Mouse (Mus musculus) urinary bladder, postnatal 4 days (tissue): ENCODE results near the gene Tex264.
A peak's percentile ranks its signal among the peaks of the same experiment; 100 is the strongest.

Experiments used
- DNase-seq, 2 experiments: peaks; one replicate each; pipeline ENCODE4 v3.0.0; 2021 to 2022; ENCODE audit warnings: low spot score in 2 of 2

Gene Tex264

GRCm38 (mm10) chr9:106685249-106686101 is at the start of gene Tex264:
TSS of gene Tex264 (minus strand) at chr9:106685927.
- DNase-seq, result peak; percentile 83

GRCm38 (mm10) chr9:106733690-106734089 is 48.0 kb upstream of the Tex264 start:
- no peak for DNase-seq

DNA sequence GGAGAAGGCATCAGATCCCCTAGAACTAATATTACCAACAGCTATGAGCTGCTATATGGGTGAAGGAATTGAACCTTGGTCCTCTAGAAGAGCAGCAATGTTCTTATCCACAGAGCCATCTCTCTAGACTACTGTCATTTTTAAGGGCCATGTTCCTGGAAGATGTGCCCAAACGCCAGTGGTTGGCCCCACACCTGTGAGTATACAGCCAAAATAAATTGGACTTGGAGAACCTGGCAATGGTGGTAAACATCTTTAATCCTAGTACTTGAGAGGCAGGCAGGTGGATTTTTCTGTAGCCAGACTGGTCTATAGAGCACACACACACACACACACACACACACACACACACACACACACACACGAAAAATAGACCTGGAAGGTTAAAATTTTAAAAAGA is 43.7 kb upstream of the Tex264 start:
- DNase-seq, result no peak

DNA sequence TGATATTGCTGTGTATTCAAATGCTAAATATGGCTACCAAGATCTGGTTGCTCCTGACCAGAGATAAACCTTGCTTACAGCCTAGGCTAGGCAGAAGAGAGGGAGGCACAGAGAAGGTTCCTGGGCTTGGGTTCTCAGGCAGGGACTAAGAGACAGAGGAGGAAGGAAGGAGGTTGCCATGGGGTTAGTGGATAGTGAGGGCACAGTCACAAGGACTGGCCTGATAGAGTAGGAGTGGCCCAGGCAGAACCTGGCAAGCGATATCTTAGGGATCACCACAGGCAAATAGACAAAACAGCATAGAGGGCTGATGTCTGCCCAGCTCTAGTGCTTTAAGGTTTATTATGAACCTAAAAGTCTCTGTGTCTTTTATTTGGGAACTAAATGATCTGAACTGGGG is 41.2 kb upstream of the Tex264 start:
- DNase-seq, result no peak

GRCm38 (mm10) chr9:106725435-106725834 is 39.7 kb upstream of the Tex264 start:
- DNase-seq, result no peak

- DNase-seq, result no peak
These were observed 39.1 kb upstream of the Tex264 start for GRCm38 (mm10) chr9:106724864-106725263.

GRCm38 (mm10) chr9:106716729-106717128 is 31.0 kb upstream of the Tex264 start:
- DNase-seq, result no peak

DNA sequence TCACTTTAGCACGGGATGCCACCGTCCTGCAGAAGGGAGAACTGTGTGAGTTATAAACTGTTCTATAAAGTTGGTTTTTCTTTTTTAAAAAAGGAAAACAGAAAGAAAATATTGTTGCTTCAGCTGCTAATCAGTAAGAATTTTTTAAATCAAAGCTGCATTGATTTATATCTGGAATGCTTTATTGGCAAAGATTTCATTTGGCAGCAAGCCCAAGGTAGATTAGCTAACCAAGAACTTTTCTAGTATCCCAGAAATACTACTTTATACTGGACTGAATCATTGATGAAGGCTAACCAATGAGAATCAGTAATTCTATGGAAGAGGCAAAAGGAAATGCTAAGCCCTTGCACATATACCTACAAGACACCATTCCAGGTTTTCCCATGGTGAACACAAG is 30.5 kb upstream of the Tex264 start:
- DNase-seq, result no peak

DNA sequence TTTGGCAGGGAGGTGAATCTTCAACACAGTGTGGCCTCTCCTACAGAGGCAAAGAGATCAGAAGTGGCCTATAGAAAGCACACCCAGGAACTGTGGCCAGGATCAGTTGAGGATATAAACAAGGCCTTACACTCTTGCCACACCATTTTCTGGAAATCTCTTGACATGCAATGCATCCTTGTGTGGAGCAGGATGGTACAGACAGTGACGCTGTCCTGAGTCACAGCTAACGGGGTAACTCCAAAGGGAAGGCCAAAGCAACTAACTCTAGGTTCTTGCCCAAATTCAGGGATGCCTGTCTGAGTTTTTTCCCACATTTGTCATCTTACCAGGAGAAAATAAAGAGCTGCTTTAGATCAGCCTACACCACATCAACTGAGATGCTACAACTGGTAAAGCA is 26.7 kb upstream of the Tex264 start:
- no peak for DNase-seq

DNA sequence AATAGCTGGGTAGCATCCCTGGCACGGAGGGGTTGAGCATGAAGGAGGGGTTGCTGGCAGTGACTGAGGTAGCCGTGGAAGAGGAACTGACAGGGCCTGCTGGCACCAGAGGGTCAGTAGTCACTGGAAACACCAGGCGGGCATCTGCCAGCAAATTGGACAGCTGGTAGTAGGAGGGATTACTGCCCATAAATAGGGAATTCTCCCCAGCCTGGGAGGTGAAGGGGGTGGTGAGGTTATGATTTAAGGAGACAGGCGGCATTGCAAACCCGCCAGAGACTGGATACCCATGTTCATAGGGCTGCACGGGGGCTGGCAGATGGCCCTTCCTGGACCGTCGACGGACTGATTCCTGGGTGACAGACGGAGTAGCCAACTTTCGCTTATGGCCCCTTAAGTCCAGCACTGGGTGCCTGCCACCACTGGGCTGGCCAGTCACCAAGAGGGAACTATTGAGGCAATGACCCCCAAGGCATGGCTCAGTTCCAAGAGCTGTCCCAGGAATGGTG is 7.3 kb upstream of the Tex264 start:
- DNase-seq, result no peak

- no peak for DNase-seq
These were observed 3.1 kb upstream of the Tex264 start for GRCm38 (mm10) chr9:106688834-106689233.

- peak; percentile 54 to 72 for DNase-seq
These were observed 1.4 kb upstream of the Tex264 start for GRCm38 (mm10) chr9:106686983-106687650.

- DNase-seq, result no peak
These were observed 844 bp downstream of the Tex264 start for GRCm38 (mm10) chr9:106684918-106685248.

DNA sequence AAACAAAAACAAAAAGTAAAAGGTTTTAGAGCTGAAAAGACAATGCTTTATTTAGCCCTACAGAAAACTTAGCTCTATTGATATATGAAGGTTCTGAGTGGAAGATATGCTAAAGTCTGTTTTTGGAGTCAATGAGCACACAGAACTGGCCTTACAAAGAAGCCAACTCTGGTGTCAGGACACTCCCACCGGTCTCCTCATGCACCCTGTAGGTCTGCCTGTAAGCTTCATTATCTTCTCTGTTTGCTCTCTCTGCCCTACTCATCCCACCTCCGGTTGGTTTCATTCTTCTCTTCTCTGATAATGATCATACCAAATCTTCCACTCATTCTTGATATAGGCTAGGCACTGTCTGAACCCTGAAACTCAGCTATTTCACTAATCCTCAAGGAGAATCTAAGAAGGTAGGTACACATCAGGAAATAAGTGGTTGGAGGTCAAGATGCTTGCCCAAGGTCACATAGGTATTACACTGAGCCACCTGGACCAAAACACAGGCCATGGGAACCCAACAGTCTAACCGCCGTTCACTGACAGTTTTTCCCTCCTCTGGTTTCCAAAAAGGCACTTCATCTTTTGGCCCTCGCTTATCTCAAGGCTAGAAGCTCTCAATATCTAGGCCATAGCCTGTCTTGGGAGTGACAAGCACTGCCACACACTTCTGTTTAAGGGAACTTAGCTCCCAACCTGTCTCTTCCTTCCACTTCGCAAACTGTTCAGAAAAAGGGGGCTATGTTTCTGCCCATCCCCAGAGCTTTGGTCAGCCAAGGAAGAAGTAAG is 1.4 kb downstream of the Tex264 start:
- no peak for DNase-seq

DNA sequence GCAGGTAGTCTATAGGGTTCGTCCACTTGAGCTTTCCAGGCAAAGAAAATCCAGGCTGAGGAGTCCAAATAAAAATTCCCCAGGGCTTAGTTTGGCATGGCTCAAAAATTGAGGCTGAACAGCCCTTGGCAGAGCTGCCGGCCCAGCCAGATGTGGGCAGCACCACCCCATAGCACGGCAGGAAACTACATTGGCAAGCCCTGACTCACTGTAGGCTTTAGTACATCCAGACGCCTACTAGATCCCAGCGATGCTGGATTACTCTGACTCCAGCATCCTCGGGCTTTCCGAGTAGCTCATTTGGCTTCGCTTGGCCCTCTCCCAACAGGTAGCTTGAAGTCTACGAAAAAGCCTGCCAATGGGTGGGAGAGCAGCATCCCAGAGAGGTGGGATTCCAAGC is 4.7 kb downstream of the Tex264 start:
- DNase-seq, result no peak

DNA sequence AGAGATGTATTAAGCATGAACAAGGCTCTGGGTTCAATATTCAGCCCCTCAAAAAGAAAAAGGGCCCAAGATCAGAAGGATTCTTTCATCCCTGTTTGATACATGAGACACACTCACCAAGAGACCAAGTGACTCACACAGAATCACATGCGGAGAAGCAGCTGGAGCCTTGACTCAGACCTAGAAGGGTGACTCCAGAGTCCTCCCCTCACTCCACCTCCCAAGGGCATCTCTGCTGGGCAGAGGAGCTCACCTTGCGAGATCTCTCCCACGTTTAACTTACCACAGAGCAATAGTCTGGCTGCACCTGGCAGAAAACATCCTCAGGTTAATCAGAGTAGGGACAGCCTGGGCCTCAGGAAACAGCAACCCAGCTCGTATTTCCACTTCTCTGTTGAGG is 7.5 kb downstream of the Tex264 start:
- DNase-seq, result no peak

DNA sequence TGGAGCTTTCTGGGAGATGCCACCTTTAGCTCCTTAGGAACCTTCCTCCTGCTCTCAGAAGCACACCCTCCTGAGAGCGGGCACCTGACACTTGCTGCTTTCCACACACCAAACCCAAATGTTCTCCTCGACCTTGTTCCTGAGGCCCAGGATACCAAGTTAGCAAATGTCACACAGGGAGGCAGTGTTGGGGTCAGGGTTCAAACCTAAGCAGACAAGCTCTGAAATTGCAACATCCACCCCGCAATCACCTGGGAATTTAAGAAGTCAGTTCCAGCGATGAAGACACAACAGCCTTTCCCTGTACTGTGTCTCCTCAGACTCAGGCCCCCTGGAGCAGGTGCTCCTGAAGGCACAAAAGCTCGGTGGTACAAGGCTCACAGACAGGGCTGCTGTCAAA is 8.0 kb downstream of the Tex264 start:
- DNase-seq, result no peak

- no peak for DNase-seq
These were observed 9.2 kb downstream of the Tex264 start for GRCm38 (mm10) chr9:106676571-106676970.

DNA sequence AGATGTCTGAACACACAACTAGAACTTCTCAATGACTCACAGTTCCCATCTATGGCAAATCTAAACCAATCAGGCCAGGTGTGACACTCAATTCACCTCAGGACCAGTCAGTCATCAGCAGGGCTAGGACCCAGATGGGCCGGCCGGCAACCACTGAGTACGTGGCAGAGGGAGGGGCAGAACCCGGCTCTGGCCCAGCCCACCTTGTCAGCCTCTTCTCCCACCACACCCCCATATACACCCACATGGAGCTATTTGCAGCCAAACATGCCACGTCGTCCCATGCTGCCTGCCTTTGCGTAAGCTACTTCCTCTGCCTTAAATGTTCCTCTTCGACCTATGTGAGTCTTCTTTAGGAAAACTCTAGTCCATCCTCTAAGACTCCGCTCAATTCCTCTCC is 9.8 kb downstream of the Tex264 start:
- DNase-seq, result no peak

GRCm38 (mm10) chr9:106675480-106675879 is 10.2 kb downstream of the Tex264 start:
- DNase-seq, result peak; percentile 57 to 80

DNA sequence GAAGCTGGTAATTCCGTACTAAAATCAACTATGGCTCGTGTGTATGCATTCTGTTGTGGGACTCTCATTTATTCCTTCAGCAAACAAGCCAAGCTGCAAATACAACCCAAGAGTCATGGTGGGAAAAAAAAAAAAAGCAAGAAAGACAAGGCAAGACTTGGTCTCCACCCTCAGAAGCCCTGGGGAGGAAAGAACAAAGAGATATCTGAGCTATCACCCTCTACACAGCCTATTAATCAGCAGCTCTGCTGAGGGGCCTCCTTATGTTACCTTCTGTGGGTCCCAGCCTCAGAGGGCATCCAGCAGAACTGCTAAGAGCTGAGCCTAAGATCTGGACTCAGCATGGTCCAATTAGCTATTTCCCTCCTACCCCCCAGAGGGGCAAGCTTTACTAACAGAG is 11.9 kb downstream of the Tex264 start:
- DNase-seq, result no peak

- DNase-seq, result no peak
These were observed 20.9 kb downstream of the Tex264 start for GRCm38 (mm10) chr9:106664856-106665255.
